Mouse (Mus musculus) embryonic fibroblast, embryonic 13.5 days (primary cell): ENCODE measurements around the gene Pnmt. TPM values are rescaled to one million over a fixed set of nuclear protein-coding genes. Genes with fewer than 3 reads are reported as not detected.

Experiments used
- H3K27ac ChIP-seq: 2 replicates; pipeline ENCODE4 v1.5.1; 2012; ENCODE audit warnings: low read length, control low read depth, inconsistent platforms; ENCODE audit not compliant: insufficient read depth
- H3K4me1 ChIP-seq: 2 replicates; pipeline ENCODE4 v1.6.1; 2011; ENCODE audit warnings: low read length; ENCODE audit not compliant: control insufficient read depth, insufficient read depth
- H3K4me3 ChIP-seq: 2 replicates; pipeline ENCODE4 v1.5.1; 2011; ENCODE audit warnings: mild to moderate bottlenecking, control low read depth, low read length; ENCODE audit not compliant: insufficient read depth
- CTCF ChIP-seq: IDR thresholded peaks from 2 replicates; pipeline ENCODE4 v1.5.1; 2011; ENCODE audit warnings: mild to moderate bottlenecking, control low read depth, low read length, moderate library complexity, borderline replicate concordance; ENCODE audit not compliant: insufficient read depth
- POLR2A ChIP-seq: IDR thresholded peaks from 2 replicates; pipeline ENCODE4 v1.6.1; 2011; ENCODE audit warnings: low read depth, mild to moderate bottlenecking, control low read depth, low read length, moderate library complexity
- polyA plus RNA-seq: library from polyadenylated mRNA; stranded (reverse); fragments of >200 nt; gene quantifications from 2 replicates; pipeline ENCODE4 v1.2.4, GENCODE M21; 2011; ENCODE audit warnings: low read depth; ENCODE audit not compliant: missing spikeins, insufficient read length

The Pnmt gene
- polyA plus RNA-seq, 1 experiment, result not detected

GRCm38 (mm10) chr11:98347385-98348082, 38.7 kb upstream of the Pnmt start:
- H3K4me3 ChIP-seq, result no peak overlapping the region

DNA sequence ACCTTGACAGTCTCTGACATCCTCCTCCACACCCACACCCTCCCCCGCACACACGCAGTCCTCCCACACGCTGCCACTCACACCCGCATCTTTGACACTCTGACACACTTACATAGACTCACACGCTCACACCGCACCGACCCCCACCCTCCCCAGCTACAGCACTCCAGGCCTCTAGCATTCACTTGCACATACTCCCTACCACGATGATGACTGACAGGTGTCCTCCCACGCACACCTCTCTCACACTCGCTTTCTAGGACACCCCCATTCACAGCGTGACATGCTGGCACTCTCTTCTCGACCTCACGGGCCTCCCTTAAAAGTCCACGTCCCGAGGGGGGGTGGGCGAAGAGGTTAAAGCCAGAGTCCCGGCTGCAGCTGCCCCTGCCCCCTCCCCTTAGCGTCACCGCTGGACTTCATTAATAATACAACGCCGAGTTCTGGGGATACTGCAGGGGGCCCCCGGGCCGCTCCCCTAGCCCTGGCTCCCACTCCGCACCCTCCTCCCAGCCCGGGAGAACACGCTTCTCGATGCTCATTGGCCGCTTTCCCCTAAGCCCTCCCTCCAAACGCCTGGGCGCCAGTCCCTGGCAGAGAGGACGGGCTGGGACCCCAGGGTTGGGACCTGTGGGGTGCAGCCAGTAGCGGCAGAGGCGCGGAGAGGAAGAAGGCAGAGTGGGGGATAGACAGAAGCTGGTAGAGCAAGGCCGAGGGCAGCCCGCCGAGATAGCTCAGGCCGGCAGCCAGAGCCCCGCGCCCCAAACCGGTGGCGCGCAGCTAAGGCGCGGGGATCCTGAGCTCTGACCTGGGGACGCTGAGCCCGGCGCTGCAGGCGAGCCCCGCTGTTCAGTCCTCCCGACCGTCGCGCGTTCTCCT, 37.9 kb upstream of the Pnmt start, which contains the start of gene Ppp1r1b:
Gene Ppp1r1b, plus strand, starts transcription at position 322 of the 879 bp plus-strand sequence.
- TF ChIP-seq CTCF (no peak), POLR2A (no peak)
- no peak within 1 kb of the TSS for H3K27ac ChIP-seq
- peaks cover 2% of the 10 kb centered on the region; the same call in 1 of the 2 replicates for H3K4me1 ChIP-seq
- H3K4me3 ChIP-seq, result peak within 1 kb of the TSS; percentile 39

More at GRCm38 (mm10) chr11:98347385-98348082, 38.7 kb upstream of the Pnmt start:
- H3K27ac ChIP-seq, result no peak overlapping the region
- H3K4me1 ChIP-seq, result peaks cover 2% of the 10 kb centered on the region; the same call in 1 of the 2 replicates
- TF ChIP-seq CTCF, result no peak
- no peak for TF ChIP-seq POLR2A

DNA sequence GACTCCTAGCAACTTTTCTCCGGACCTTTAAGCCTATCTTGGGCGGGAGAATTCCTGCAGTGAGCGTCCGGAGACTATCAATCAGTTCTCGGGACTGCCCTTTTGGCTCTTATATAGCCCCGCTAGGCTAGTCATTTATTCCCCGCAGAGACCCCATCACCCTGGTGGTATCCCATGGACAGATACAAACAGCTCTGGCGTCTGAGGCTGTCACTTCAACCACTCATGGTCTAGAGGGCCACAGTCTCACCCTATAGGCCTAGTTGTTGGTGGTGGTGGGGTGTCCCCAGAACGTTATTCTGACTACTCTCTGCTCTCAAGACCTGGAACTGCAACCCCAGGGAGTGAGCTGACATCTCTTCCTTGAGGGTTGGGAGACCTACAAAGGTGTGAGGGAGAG, 36.9 kb upstream of the Pnmt start:
- no peak overlapping the region for H3K4me3 ChIP-seq
- H3K27ac ChIP-seq, result no peak overlapping the region
- TF ChIP-seq POLR2A (no peak), CTCF (no peak)
- peaks cover 2% of the 10 kb centered on the region; the same call in 1 of the 2 replicates for H3K4me1 ChIP-seq

DNA sequence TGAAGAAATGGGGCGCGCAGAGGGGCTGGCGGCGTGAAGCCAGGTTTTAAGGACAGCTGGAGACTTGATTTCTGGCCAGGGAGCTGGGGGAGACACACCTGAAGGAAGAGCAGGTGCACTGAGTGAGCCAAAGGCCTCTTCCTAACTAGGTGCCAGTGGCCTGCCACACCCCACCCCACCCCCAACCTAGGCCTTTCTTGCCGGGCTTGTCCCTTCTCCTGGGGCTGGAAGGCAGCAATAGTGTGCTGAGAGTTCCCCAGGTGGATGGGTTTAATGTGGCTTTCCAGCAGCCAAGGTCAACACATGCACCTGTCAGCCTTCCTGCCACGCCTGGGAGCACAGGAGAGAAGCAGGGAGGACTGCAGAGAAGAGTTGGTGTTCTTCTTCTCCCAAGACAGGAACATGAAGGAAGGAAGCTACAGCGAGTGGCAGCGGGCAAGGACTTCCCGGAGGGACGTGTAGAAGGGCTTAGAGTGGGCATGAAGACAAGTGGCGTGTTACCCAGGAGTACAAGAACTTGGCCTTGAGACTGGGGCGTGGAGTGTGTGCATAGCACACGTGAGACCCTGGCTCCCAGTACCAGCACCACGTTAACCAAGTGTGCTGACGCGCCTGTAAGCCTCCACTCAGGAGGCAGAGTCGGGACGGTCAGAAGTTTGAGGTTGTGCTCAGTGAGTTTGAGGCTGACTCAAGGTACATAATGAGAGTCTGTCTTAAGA, 33.8 kb upstream of the Pnmt start:
- no peak for TF ChIP-seq POLR2A
- TF ChIP-seq CTCF, result no peak
- peaks cover 2% of the 10 kb centered on the region; the same call in 1 of the 2 replicates for H3K4me1 ChIP-seq
- H3K4me3 ChIP-seq, result no peak overlapping the region
- no peak overlapping the region for H3K27ac ChIP-seq

DNA sequence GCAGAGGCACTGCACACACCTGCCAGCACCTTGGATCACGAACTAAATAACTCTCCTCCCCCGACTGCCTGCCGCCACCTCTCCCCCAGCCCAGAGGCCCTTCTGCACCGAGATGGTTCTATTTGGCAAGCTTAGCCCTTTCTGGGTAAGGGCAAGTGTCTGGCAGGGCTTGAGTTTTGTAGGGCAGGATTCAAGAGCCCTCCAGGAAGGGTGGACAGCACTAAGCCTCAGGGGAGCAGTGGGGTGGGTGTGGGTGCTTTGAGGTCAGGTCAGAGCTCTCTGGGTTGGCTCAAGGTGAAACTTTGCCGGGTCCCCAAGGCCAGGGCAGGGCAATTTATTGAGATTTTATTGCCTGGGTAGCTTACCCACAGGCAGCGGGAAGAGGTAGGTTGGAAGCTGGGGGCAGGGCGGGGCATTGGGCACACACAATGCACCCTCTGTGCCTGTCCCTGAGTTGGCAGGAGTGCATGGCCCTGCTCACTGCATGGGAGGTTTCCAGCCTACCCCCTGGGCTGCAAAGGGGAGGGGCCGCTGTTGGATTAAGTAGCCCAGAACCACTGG, 32.5 kb upstream of the Pnmt start:
- no peak overlapping the region for H3K27ac ChIP-seq
- no peak for TF ChIP-seq POLR2A
- TF ChIP-seq CTCF, result no peak
- no peak overlapping the region for H3K4me3 ChIP-seq
- no peaks in the 10 kb centered on the region for H3K4me1 ChIP-seq

GRCm38 (mm10) chr11:98354445-98354844, 31.8 kb upstream of the Pnmt start:
- H3K4me1 ChIP-seq, result 0 out of 2 replicates have a peak, but pooled peaks cover 3% of the 10 kb centered on the region
- H3K4me3 ChIP-seq, result no peak overlapping the region
- H3K27ac ChIP-seq, result no peak overlapping the region
- no peak for TF ChIP-seq POLR2A
- TF ChIP-seq CTCF, result no peak

DNA sequence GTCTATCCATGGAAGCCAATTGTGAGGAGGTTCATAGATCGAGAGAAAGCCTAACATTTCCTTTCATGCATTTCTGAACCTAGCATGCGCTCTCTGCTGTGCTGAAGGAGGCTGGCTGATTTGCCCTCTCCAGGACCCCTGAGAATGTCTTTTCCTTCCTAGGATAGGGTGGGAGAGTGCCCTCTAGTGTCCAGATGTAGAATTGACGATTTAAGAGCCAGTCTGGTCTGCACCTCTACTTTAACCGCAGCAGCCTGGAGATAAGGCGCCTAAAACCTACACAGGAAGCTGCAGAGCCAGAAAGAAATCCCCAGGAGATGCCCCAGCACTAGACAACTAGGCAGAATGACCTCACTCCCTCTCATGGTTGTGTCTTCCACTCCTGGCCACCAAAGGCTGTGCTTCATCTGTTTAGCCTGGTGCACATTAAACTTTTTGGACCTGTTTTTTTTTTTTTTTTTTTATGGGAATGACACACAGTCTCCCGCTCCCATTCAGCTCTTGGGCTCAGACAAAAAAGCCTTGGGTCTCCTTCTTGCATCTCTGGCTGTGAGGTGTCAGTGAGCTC, 30.4 kb upstream of the Pnmt start:
- H3K4me1 ChIP-seq, result 0 out of 2 replicates have a peak, but pooled peaks cover 4% of the 10 kb centered on the region
- peak; percentile 19; the same call in 1 of the 2 replicates for TF ChIP-seq CTCF
- no peak for TF ChIP-seq POLR2A
- no peak overlapping the region for H3K4me3 ChIP-seq
- no peak overlapping the region for H3K27ac ChIP-seq

GRCm38 (mm10) chr11:98356625-98357394, 29.4 kb upstream of the Pnmt start:
- H3K4me1 ChIP-seq, result 0 out of 2 replicates have a peak, but pooled peaks cover 4% of the 10 kb centered on the region
- TF ChIP-seq CTCF (no peak), POLR2A (no peak)
- no peak overlapping the region for H3K4me3 ChIP-seq
- H3K27ac ChIP-seq, result no peak overlapping the region
